Mouse (Mus musculus) c-Kit-positive CD71-positive TER-119-negative erythroid progenitor cells, embryonic 14.5 days (primary cell): Measurements from ENCODE around the gene Ssr1.

Source experiments
- DNase-seq: peaks from one replicate; pipeline ENCODE4 v3.0.0-alpha.2; 2013; ENCODE audit warnings: low read depth

The Ssr1 gene

GRCm38 (mm10) chr13:37918336-37919261 is 75.4 kb downstream of the Ssr1 start:
- no peak for DNase-seq
